Mouse (Mus musculus) kidney, adult 2 months (tissue): ENCODE measurements around the gene Pigk. TPM values are rescaled to one million over a fixed set of nuclear protein-coding genes. Genes with fewer than 3 reads are reported as not detected.

ENCODE experiments used
- DNase-seq: peaks from one replicate; pipeline ENCODE4 v3.0.0; 2021
- H3K27ac ChIP-seq: fragments of 200-500 bp; 2 replicates; pipeline ENCODE4 v1.5.1; 2012; ENCODE audit warnings: low read depth, low read length, control low read depth, inconsistent platforms; ENCODE audit not compliant: insufficient read depth
- H3K27me3 ChIP-seq: fragments of 200-500 bp; replicated peaks from 2 replicates; pipeline ENCODE4 v1.6.1; 2012; ENCODE audit warnings: mild to moderate bottlenecking, moderate library complexity, low read length, inconsistent platforms; ENCODE audit not compliant: control insufficient read depth, insufficient read depth
- H3K36me3 ChIP-seq: fragments of 200-500 bp; 2 replicates; pipeline ENCODE4 v1.6.1; 2012; ENCODE audit warnings: mild to moderate bottlenecking, moderate library complexity, low read length, inconsistent platforms; ENCODE audit not compliant: control insufficient read depth, insufficient read depth
- H3K4me1 ChIP-seq: fragments of 200-500 bp; 2 replicates; pipeline ENCODE4 v1.6.1; 2011; ENCODE audit warnings: low read length; ENCODE audit not compliant: control insufficient read depth, insufficient read depth
- H3K4me3 ChIP-seq: fragments of 200-500 bp; 2 replicates; pipeline ENCODE4 v1.5.1; 2011; ENCODE audit warnings: mild to moderate bottlenecking, low read depth, low read length, control low read depth; ENCODE audit not compliant: insufficient read depth
- CTCF ChIP-seq: fragments of 200-500 bp; conservative IDR thresholded peaks from 2 replicates; pipeline ENCODE4 v1.5.1; 2011; ENCODE audit warnings: low read depth, mild to moderate bottlenecking, control low read depth, low read length, moderate library complexity, mixed read lengths; ENCODE audit not compliant: insufficient read depth, insufficient read length
- POLR2A ChIP-seq: fragments of 200-500 bp; IDR thresholded peaks from one replicate; pipeline ENCODE4 v1.6.1; 2011; ENCODE audit warnings: low read depth, low read length, control low read depth
- WGBS: fragments of 180-500 bp; shearing (Covaris S2); methylation state at CpG from one replicate; pipeline ENCODE4 v1.1.7; 2018; 5-methylcytosine and 5-hydroxymethylcytosine counted together
- polyA plus RNA-seq: library from polyadenylated mRNA; depleted of rRNA; stranded (reverse); fragments of >200 nt; gene quantifications from 2 replicates; pipeline ENCODE4 v1.2.3, GENCODE M21; 2012

The Pigk gene
- polyA plus RNA-seq, 1 experiment: 13.4 TPM

DNA sequence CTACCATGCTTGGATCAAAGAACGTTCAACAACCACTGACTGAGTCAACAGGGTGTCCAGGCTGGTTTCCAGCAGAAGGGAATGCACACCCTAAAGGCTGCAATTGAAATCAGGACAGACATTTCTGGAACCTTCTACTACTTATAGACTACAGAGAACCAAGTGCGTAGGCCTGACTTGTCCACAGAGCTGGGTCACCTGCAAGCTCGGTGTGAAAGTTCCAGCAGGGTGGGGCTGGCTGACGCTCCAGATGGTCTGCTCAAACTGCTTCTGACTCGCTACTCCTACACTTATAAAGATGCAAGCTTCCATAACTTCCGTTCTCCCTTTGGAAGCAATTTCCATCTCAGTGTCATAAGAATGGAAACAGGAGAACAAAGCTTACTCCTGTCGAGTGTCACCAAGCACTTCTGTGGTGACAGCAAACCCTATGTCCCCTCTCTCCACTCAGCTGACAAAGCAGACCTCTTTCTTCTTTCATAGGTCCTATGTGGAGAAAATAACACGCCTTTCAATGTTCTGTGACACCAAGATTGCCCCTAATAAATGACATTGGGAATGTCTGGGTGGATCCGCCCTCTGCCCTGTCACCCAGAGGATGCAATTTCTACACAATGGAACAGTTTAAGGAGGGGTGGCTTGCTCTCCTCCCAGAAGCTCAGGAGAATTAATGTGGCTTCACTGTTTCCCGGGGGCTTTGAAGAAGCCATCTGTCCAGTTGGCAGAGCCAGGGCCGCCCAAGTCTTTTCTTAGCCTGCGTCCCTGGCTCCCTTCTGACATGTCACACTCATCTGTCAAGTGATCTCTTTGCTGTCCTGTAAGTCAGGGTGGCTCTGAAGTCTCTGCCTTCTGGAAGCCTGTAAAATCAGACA, 154.0 kb downstream of the Pigk start:
- H3K36me3 ChIP-seq: no peaks in the 10 kb centered on the region
- WGBS: 57% methylated on average over 12 of the region's 12 CpGs
- H3K4me1 ChIP-seq: no peaks in the 10 kb centered on the region
- H3K27me3 ChIP-seq: no peaks in the 10 kb centered on the region
- H3K27ac ChIP-seq: no peak overlapping the region
- H3K4me3 ChIP-seq: no peak overlapping the region
- no peak for TF ChIP-seq CTCF
- TF ChIP-seq POLR2A: no peak
- no peak for DNase-seq

DNA sequence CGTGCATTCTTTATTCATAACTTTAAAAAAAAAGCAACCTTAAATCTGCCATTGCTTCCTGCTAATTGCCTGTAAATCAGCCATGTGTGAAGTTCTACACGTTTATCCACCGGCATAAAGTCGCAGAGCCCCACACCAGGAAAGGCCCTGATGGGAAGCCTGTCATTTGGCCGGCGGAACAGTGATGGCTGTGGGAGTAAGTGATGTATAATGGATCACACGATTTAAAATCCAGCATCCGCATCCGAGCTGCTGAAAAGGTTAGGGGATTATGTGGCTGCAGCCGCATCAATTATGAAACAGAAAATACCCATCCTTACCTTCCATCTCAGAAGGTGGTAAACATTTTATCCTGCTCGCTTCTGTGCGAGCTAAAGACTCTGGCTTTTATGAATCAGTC, 158.2 kb downstream of the Pigk start:
- no peak overlapping the region for H3K4me3 ChIP-seq
- no peaks in the 10 kb centered on the region for H3K27me3 ChIP-seq
- no peak overlapping the region for H3K27ac ChIP-seq
- DNase-seq: no peak
- 43% methylated on average over 12 of the region's 12 CpGs for WGBS
- no peak for TF ChIP-seq POLR2A
- H3K36me3 ChIP-seq: no peaks in the 10 kb centered on the region
- no peaks in the 10 kb centered on the region for H3K4me1 ChIP-seq

DNA sequence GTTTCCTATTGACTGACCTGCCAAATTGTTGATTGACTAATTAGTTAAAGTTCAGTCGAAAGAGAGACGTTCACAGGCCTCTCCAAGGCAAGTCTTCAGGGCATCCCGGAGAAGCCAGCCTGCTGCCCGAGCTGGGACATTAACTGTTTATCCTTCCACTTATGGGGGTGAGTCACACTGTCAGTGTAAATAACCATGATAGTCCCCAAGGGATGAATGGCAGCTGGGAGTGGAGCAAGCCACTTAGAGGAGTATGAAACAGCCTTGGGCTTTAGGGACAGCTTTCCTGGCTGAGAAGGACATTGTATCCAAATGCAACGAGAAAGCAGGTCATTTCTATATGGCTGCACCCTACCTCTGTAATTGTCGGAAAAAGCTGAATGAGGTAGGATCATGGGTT, 158.7 kb downstream of the Pigk start:
- no peak for DNase-seq
- no peaks in the 10 kb centered on the region for H3K36me3 ChIP-seq
- H3K27me3 ChIP-seq: no peaks in the 10 kb centered on the region
- 43% methylated on average over 6 of the region's 6 CpGs for WGBS
- H3K4me3 ChIP-seq: no peak overlapping the region
- H3K4me1 ChIP-seq: no peaks in the 10 kb centered on the region
- TF ChIP-seq CTCF (no peak), POLR2A (no peak)
- no peak overlapping the region for H3K27ac ChIP-seq

- Histone ChIP-seq H3K36me3 (no peaks in the 10 kb centered on the region), H3K4me1 (no peaks in the 10 kb centered on the region), H3K27ac (no peak overlapping the region), H3K4me3 (no peak overlapping the region), H3K27me3 (no peaks in the 10 kb centered on the region)
- 95% methylated on average over 17 of the region's 17 CpGs for WGBS
- no peak for DNase-seq
- TF ChIP-seq CTCF (no peak), POLR2A (no peak)
These were observed 160.8 kb downstream of the Pigk start for GRCm38 (mm10) chr3:152874431-152875355.

- no peak overlapping the region for H3K27ac ChIP-seq
- no peak overlapping the region for H3K4me3 ChIP-seq
- no peak for TF ChIP-seq POLR2A
- TF ChIP-seq CTCF: no peak
- no peaks in the 10 kb centered on the region for H3K36me3 ChIP-seq
- DNase-seq: no peak
- no peaks in the 10 kb centered on the region for H3K4me1 ChIP-seq
- whole genome bisulfite sequencing: 85% methylated on average over 6 of the region's 6 CpGs
- no peaks in the 10 kb centered on the region for H3K27me3 ChIP-seq
These were observed 161.9 kb downstream of the Pigk start for GRCm38 (mm10) chr3:152875723-152876290.

GRCm38 (mm10) chr3:152880121-152880835, 166.4 kb downstream of the Pigk start:
- Histone ChIP-seq H3K4me1 (no peaks in the 10 kb centered on the region), H3K27ac (no peak overlapping the region), H3K27me3 (no peaks in the 10 kb centered on the region), H3K4me3 (no peak overlapping the region), H3K36me3 (no peaks in the 10 kb centered on the region)
- no peak for DNase-seq
- TF ChIP-seq CTCF (no peak), POLR2A (no peak)
- WGBS: 28% methylated on average over 15 of the region's 15 CpGs
